Comparison of ENCODE assay signal across 8 mouse cellular contexts in genomic region chr13:34148767-34149392, GRCm38 (mm10). TPM values are rescaled to one million over a fixed set of nuclear protein-coding genes. Genes with fewer than 3 reads are reported as not detected.
DNase-seq lines count a peak whose midpoint lies in the region; ATAC-seq lines count a peak whose summit lies in the region.

No protein-coding gene starts in this region.

- DNase-seq in embryo, embryonic 10 days (ENCODE audit: low spot score), result peak; percentile 80
- peak; percentile 68 for DNase-seq in gastrocnemius, postnatal 25 days
- DNase-seq in induced T-regulatory cell, adult 2 months (ENCODE audit: low read depth), result peak; percentile 57
- DNase-seq in left cerebral cortex, adult 8-10 months (ENCODE audit: low spot score in 2 of 2), result peak; percentile 64 to 80
- DNase-seq in lung, postnatal 36 days, result peak; percentile 72
- DNase-seq in right cerebral cortex, adult 2 months (ENCODE audit: low spot score in 2 of 2), result peak; percentile 68 to 82

- ATAC-seq in activated CD4-positive, CD25-positive, alpha-beta regulatory T cell, adult 4 months, result peak; percentile 64
- ATAC-seq in monocyte, adult 5-6 weeks (replicated peaks; ENCODE audit: insufficient number of reproducible peaks, low FRiP score, low TSS enrichment, poor library complexity, severe bottlenecking), result no peak; the same call in 1 of the 2 replicates

RNA-seq across cellular contexts. Expression of gene Psmg4, which starts 13.9 kb away (rescaled TPM):
- polyA plus RNA-seq in activated CD4-positive, CD25-positive, alpha-beta regulatory T cell, adult 4 months (2017; shearing (Covaris generic)), result 10 to 100 TPM; 51.0 to 57.8 TPM
- 10 to 100 TPM; 15.9 to 16.2 TPM for total RNA-seq in gastrocnemius, postnatal 25 days (2021)
- 10 to 100 TPM; 22.1 to 27.2 (median 25.6) TPM for total RNA-seq in left cerebral cortex, adult 8-10 months (2022)
- 59.4 to 101 TPM (median 76.2 TPM) in 3 replicates for total RNA-seq in monocyte, adult 5-6 weeks (2017)

RNA-seq across cellular contexts. Expression of gene Tubb2b, which starts 18.6 kb away (rescaled TPM):
- 1 to 10 TPM in 1 of 2 experiments, under 1 TPM in 1; 0.69 to 1.0 TPM for polyA plus RNA-seq in activated CD4-positive, CD25-positive, alpha-beta regulatory T cell, adult 4 months (2017; shearing (Covaris generic))
- total RNA-seq in gastrocnemius, postnatal 25 days (2021), result 1 to 10 TPM; 2.3 to 3.6 TPM
- 100 to 1,000 TPM; 158 to 170 (median 167) TPM for total RNA-seq in left cerebral cortex, adult 8-10 months (2022)
- 5.1 to 7.5 TPM (median 5.7 TPM) in 3 replicates for total RNA-seq in monocyte, adult 5-6 weeks (2017)

Comparison
In these comparisons a context has a peak if more than half of its experiments do, and no peak if none do; other contexts are left out.
1. RNA of gene Tubb2b, which starts 18.6 kb away (total RNA-seq): 158 to 170 TPM in left cerebral cortex, adult 8-10 months; 5.1 to 7.5 TPM in monocyte, adult 5-6 weeks and 2.3 to 3.6 TPM in gastrocnemius, postnatal 25 days; every median in the first group is over 10 times any median in the second.
2. Peak in every context shown above with its lines, with median percentiles within 50 percentile points of each other: DNase-seq.